Mouse (Mus musculus) adrenal gland, adult 8-10 months (tissue): ENCODE data around the gene Map9. TPM values are rescaled to one million over a fixed set of nuclear protein-coding genes. Genes with fewer than 3 reads are reported as not detected.
"Not testable (repeated sequence)": the region's sequence is repeated elsewhere in the genome, so short reads cannot be mapped to it uniquely, and the experiment has no call there.

Source experiments
- DNase-seq: peaks from one replicate; pipeline ENCODE4 v3.0.0; 2022
- total RNA-seq, 4 experiments: library from RNA; stranded (reverse); gene quantifications; 2 replicates each; pipeline ENCODE4 v1.2.4; 2022

The Map9 gene
- total RNA-seq, 4 experiments from 2014 or later: 7.5 to 7.9 (median 7.7) TPM

GRCm38 (mm10) chr3:82412397-82412796, 54.6 kb downstream of the Map9 start:
- no peak for DNase-seq

GRCm38 (mm10) chr3:82417958-82418357, 60.1 kb downstream of the Map9 start:
- no peak for DNase-seq

- DNase-seq: no peak
Measured at GRCm38 (mm10) chr3:82435351-82435750, 77.5 kb downstream of the Map9 start.

GRCm38 (mm10) chr3:82440976-82441375, 83.1 kb downstream of the Map9 start:
- no peak for DNase-seq

- not testable (repeated sequence) for DNase-seq
Measured at GRCm38 (mm10) chr3:82441601-82442000, 83.8 kb downstream of the Map9 start.

Other genes starting within 250 kb of the Map9 start
- gene Gucy1a1, start 212.3 kb upstream of the Map9 start, total RNA-seq: 10 to 100 TPM; 29.2 to 37.0 (median 30.8) TPM
- 10 to 100 TPM; 11.5 to 20.9 (median 17.7) TPM for gene Npy2r, start 190.0 kb downstream of the Map9 start, total RNA-seq